Mouse (Mus musculus) kidney, embryonic 14.5 days (tissue): ENCODE measurements around the gene Fbxo27. TPM values are rescaled to one million over a fixed set of nuclear protein-coding genes. Genes with fewer than 3 reads are reported as not detected.
"Not testable (repeated sequence)": the region's sequence is repeated elsewhere in the genome, so short reads cannot be mapped to it uniquely, and the experiment has no call there.

Experiments
- ATAC-seq: fragments of 200-750 bp; cut with Nextera tagmentation; 2 replicates; pipeline ENCODE4 v1.8.0; 2017; ENCODE audit warnings: moderate number of reproducible peaks, mild to moderate bottlenecking, moderate TSS enrichment, moderate library complexity; ENCODE audit not compliant: low FRiP score, low TSS enrichment
- H3K27ac ChIP-seq: fragments of 300-500 bp; sonication (generic); 2 replicates; pipeline ENCODE4 v1.5.1; 2014; ENCODE audit warnings: low read depth, mild to moderate bottlenecking, low read length, moderate library complexity, mixed read lengths
- H3K27me3 ChIP-seq: fragments of 300-500 bp; sonication (generic); 2 replicates; pipeline ENCODE4 v1.6.1; 2014; ENCODE audit warnings: mild to moderate bottlenecking, low read length; ENCODE audit not compliant: control insufficient read depth, insufficient read depth
- H3K36me3 ChIP-seq: fragments of 300-500 bp; sonication (generic); 2 replicates; pipeline ENCODE4 v1.6.1; 2014; ENCODE audit warnings: low read length, mixed read lengths; ENCODE audit not compliant: control insufficient read depth, insufficient read depth
- H3K4me1 ChIP-seq: fragments of 300-500 bp; sonication (generic); 2 replicates; pipeline ENCODE4 v1.6.1; 2014; ENCODE audit warnings: low read length, mixed read lengths; ENCODE audit not compliant: control insufficient read depth, insufficient read depth
- H3K4me2 ChIP-seq: fragments of 300-500 bp; sonication (generic); replicated peaks from 2 replicates; pipeline ENCODE4 v1.6.1; 2014; ENCODE audit warnings: low read depth, mild to moderate bottlenecking, low read length
- H3K4me3 ChIP-seq: fragments of 300-500 bp; sonication (generic); 2 replicates; pipeline ENCODE4 v1.5.1; 2014; ENCODE audit warnings: mild to moderate bottlenecking, low read length
- H3K9ac ChIP-seq: fragments of 300-500 bp; sonication (generic); 2 replicates; pipeline ENCODE4 v1.6.1; 2014; ENCODE audit warnings: low read depth, mild to moderate bottlenecking, low read length, moderate library complexity
- H3K9me3 ChIP-seq: fragments of 300-500 bp; sonication (generic); 2 replicates; pipeline ENCODE4 v1.6.1; 2016; ENCODE audit warnings: low read length; ENCODE audit not compliant: control insufficient read depth
- WGBS: fragments of 180-500 bp; shearing (Covaris S2); extraction: QIAGEN DNeasy Blood & Tissue Kit; methylation state at CpG from one replicate; pipeline ENCODE4 v1.1.7; 2014; 5-methylcytosine and 5-hydroxymethylcytosine counted together
- polyA plus RNA-seq: library from polyadenylated mRNA; unstranded; fragments of >200 nt; fragmentation: Nextera tagmentation; extraction: Ambion mirVana; gene quantifications from 2 replicates; pipeline ENCODE4 v1.2.1, GENCODE M21; 2014

Gene Fbxo27
- polyA plus RNA-seq, 1 experiment from 2014 or later = 5.5 TPM

DNA sequence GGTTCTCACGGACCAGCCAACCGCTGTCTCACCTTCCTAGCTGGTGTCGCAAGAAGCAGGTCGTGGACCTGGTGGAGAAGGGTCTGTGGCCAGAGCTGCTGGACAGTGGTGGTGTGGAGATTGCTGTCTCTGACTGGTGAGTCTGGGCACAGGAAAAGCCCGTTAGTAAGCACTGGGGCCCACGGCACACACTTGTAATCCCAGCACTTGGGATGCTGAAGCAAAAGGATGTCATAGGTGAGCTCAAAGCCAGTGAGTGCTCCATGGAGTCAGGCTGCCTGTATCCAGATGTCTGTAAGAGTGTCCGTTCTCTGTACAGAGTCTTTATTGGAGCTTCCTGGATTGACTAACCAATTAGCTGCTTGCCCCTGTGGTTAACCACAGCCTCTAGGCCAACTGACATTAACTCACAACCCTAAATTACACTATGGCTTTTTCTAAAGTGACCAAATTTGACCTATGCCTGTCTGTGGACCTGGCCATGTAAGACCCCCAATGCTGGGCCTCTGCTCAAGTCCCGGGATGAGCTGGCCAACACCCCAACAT is 2.4 kb downstream of the Fbxo27 start:
- Histone ChIP-seq H3K4me2 (no peak overlapping the region), H3K27me3 (no peaks in the 10 kb centered on the region), H3K4me3 (no peak overlapping the region), H3K4me1 (no peaks in the 10 kb centered on the region; the same call in 1 of the 2 replicates), H3K27ac (no peak overlapping the region), H3K9ac (no peak overlapping the region), H3K9me3 (no peaks in the 10 kb centered on the region), H3K36me3 (no peaks in the 10 kb centered on the region)
- ATAC-seq = no peak
- WGBS = 61% methylated on average over 8 of the region's 8 CpGs

DNA sequence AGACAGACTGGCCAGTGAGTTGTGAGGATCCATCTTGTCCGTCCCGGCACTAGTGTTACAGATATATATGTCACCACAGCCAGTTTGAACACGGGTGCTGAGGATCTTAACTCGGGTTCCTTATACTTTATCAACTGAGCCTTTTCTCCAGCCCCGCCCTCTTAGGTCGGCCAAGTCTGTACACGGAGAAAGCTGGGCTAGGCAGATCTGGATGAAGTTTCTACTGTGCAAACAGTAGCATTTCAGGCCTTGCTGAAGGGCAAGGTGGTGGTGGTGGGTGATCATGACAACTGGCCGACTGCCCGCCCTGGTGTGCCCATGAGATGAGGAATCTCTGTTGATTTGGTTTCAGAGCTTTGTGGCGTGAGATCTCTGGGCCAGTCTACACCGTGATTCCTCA is 4.6 kb downstream of the Fbxo27 start:
- 96% methylated on average over 11 of the region's 11 CpGs for WGBS
- no peaks in the 10 kb centered on the region for H3K36me3 ChIP-seq
- H3K9ac ChIP-seq = no peak overlapping the region
- no peak for ATAC-seq
- no peaks in the 10 kb centered on the region for H3K27me3 ChIP-seq
- H3K4me3 ChIP-seq = no peak overlapping the region
- H3K27ac ChIP-seq = no peak overlapping the region
- H3K4me2 ChIP-seq = no peak overlapping the region
- 0 out of 2 replicates have a peak, but pooled peaks cover 4% of the 10 kb centered on the region for H3K9me3 ChIP-seq
- H3K4me1 ChIP-seq = no peaks in the 10 kb centered on the region; the same call in 1 of the 2 replicates

DNA sequence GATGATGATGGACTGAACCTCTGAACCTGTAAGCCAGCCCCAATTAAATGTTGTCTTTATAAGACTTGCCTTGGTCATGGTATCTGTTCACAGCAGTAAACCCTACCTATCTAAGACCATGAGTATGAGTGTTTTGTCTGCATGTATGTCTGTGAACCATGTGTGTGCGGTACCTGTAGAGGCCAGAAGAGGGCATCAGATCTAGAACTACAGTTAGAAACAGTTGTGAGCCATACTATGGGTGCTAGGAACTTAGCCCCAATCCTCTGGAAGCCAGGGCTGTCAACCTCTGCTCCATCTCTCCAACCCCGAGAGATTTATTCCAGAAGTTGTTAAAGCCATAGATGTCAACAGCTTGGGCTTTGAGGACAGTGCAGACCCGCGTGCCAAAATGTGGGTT is 7.6 kb downstream of the Fbxo27 start:
- H3K4me2 ChIP-seq = no peak overlapping the region
- H3K27me3 ChIP-seq = no peaks in the 10 kb centered on the region
- WGBS = 98% methylated on average over 4 of the region's 4 CpGs
- H3K9me3 ChIP-seq = 0 out of 2 replicates have a peak, but pooled peaks cover 4% of the 10 kb centered on the region
- no peak overlapping the region for H3K9ac ChIP-seq
- H3K4me1 ChIP-seq = no peaks in the 10 kb centered on the region
- no peak overlapping the region for H3K4me3 ChIP-seq
- no peak for ATAC-seq
- H3K36me3 ChIP-seq = no peaks in the 10 kb centered on the region
- no peak overlapping the region for H3K27ac ChIP-seq

DNA sequence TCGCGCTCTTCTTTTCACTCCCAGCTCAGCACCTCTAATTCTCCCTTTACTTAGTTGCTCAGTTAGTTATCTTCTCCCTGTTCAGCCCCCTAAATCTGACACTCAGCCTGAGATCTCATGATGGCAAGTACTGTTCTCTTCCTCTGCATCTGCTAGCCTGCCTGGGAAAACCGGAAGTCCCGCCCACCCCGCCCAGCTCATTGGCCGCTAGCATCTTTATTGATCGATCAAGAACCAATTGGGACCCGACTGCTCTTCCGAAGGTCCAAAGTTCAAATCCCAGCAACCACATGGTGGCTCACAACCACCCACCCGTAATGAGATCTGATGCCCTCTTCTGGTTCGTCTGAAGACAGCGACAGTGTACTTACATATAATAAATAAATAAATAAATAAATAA is 8.7 kb downstream of the Fbxo27 start:
- ATAC-seq, H3K9ac ChIP-seq, H3K4me2 ChIP-seq, H3K27ac ChIP-seq, H3K4me1 ChIP-seq, H3K9me3 ChIP-seq, H3K36me3 ChIP-seq, H3K4me3 ChIP-seq, H3K27me3 ChIP-seq: not testable (repeated sequence)
- WGBS = 96% methylated on average over 12 of the region's 12 CpGs

DNA sequence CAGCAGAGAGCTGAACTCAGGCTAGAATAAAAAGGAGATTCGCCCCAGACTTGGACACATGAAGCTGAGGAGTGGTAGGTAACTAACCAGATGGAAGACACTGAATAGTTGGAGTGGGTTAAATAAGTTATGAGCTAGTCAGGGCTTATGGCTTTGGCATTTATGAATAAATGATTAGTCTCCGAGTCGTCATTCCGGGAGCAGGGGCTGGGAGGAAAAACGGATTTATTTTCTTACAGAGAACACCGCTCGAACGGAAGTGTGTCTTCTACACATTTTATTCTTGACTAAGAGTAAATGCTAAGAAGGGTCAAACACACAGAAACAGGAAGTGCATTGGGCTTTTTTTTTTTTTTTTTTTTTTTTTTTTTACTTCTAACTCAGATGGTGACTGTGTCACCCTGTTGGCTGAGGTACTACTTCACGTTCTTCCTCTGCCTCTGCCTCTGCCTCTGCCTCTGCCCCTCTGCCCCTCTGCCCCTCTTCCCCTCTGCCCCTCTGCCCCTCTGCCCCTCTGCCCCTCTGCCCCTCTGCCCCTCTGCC is 10.0 kb downstream of the Fbxo27 start:
- ATAC-seq = no peak
- WGBS = 70% methylated on average over 9 of the region's 9 CpGs
- H3K4me2 ChIP-seq = no peak overlapping the region
- H3K27me3 ChIP-seq = no peaks in the 10 kb centered on the region
- H3K36me3 ChIP-seq = no peaks in the 10 kb centered on the region
- H3K9me3 ChIP-seq = 0 out of 2 replicates have a peak, but pooled peaks cover 4% of the 10 kb centered on the region
- H3K4me1 ChIP-seq = no peaks in the 10 kb centered on the region
- no peak overlapping the region for H3K4me3 ChIP-seq
- no peak overlapping the region for H3K27ac ChIP-seq
- no peak overlapping the region for H3K9ac ChIP-seq

DNA sequence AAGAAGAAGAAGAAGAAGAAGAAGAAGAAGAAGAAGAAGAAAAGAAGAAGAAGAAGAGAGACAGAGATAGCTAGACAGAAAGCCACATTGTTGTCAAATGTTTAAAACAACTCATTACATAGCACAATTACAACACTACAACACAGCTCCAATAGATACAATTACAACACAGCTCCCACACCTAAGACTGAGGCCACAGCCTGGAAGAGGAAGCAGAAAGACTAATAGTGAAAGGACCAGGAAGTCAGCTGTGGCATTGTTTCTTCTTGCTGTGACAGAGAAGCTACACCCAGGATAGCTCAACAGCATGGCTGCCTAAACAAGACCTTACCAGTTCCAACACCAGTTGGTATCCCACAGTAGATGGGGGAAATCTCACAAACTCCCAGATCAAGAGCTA is 16.8 kb downstream of the Fbxo27 start:
- Histone ChIP-seq H3K36me3 (no peaks in the 10 kb centered on the region), H3K9me3 (no peaks in the 10 kb centered on the region), H3K9ac (no peak overlapping the region), H3K4me1 (0 out of 2 replicates have a peak, but pooled peaks cover 2% of the 10 kb centered on the region), H3K4me2 (no peak overlapping the region), H3K4me3 (no peak overlapping the region), H3K27me3 (no peaks in the 10 kb centered on the region), H3K27ac (no peak overlapping the region)
- no peak for ATAC-seq

DNA sequence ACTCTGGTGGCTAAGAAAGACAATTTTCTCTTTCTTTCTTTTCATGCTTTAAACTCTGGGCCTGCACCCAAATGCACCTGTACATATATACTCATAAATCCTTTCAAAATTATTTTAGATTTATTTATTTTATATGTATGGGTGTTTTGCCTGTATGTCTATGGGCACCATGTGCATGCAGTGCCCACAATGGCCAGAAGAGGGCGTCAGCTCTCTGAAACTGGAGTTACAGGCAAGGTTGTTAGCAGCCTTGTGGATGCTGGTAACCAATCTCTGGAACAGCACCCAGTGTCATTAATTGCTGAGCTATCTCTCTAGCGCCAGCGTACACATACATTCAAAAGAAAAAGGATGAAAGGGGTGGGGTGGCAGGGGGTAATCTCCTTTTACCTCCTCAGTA is 18.3 kb downstream of the Fbxo27 start:
- WGBS = 69% methylated on average over 3 of the region's 3 CpGs
- ATAC-seq = no peak
- Histone ChIP-seq H3K4me3 (no peak overlapping the region), H3K27ac (no peak overlapping the region), H3K4me1 (0 out of 2 replicates have a peak, but pooled peaks cover 2% of the 10 kb centered on the region), H3K4me2 (no peak overlapping the region), H3K9ac (no peak overlapping the region), H3K9me3 (no peaks in the 10 kb centered on the region), H3K36me3 (no peaks in the 10 kb centered on the region), H3K27me3 (no peaks in the 10 kb centered on the region)

DNA sequence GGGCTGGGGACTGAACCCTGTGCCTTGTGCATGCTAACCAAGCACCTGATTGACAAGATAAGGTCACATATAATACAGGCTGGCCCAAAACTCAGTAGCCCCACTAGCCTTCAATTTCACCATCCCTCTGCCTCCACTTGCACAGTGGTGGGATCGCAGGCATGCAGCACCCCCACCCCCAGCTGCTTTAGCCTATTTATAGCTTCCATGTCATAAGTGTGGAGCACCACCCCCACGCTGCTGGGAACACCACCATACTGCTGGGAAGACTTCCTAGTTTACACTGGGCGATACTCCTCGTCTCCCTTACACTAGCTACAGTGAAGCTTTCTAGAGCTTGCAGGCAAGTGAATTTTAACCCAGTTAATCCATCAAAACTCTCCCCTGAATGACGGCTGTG is 22.0 kb downstream of the Fbxo27 start:
- H3K9ac ChIP-seq = no peak overlapping the region
- no peak overlapping the region for H3K4me3 ChIP-seq
- no peak for ATAC-seq
- 0 out of 2 replicates have a peak, but pooled peaks cover 6% of the 10 kb centered on the region for H3K4me1 ChIP-seq
- no peaks in the 10 kb centered on the region for H3K27me3 ChIP-seq
- H3K9me3 ChIP-seq = no peaks in the 10 kb centered on the region
- no peak overlapping the region for H3K27ac ChIP-seq
- 80% methylated on average over 5 of the region's 5 CpGs for WGBS
- H3K36me3 ChIP-seq = no peaks in the 10 kb centered on the region
- no peak overlapping the region for H3K4me2 ChIP-seq

DNA sequence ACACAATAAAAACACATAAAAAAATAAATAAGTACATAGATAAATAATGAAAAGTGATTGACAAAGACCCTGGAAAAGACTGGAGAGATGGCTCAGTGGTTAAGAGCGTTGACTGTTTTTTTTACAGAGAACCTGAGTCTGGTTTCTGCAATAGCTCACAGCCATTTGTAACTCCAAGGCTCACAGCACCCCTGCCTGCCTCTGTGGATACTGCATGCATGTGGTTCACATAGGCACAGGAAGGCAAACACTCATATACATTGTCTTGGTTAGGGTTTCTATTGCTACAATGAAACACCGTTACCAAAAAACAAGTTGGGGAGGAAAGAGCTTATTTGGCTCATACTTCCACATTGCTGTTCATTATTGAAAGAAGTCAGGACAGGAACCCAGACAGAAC is 22.9 kb downstream of the Fbxo27 start:
- Histone ChIP-seq H3K9me3 (no peaks in the 10 kb centered on the region), H3K27me3 (no peaks in the 10 kb centered on the region), H3K36me3 (no peaks in the 10 kb centered on the region), H3K27ac (no peak overlapping the region), H3K9ac (no peak overlapping the region), H3K4me1 (0 out of 2 replicates have a peak, but pooled peaks cover 6% of the 10 kb centered on the region), H3K4me3 (no peak overlapping the region), H3K4me2 (no peak overlapping the region)
- WGBS = 92% methylated on average over 2 of the region's 2 CpGs
- ATAC-seq = no peak
